Mouse (Mus musculus) naive thymus-derived CD4-positive, alpha-beta T cell, adult 2 months (primary cell): ENCODE results near the gene Olfr599.
"Not testable (repeated sequence)": the region's sequence is repeated elsewhere in the genome, so short reads cannot be mapped to it uniquely, and the experiment has no call there.

Experiments used
- DNase-seq: peaks from one replicate; pipeline ENCODE4 v3.0.0-alpha.2; 2011; ENCODE audit warnings: low read depth

Gene Olfr599

GRCm38 (mm10) chr7:103335617-103336016, at the start of gene Olfr599:
TSS of gene Olfr599 (plus strand) at chr7:103335917.
- no peak for DNase-seq

GRCm38 (mm10) chr7:103305348-103305747, 30.4 kb upstream of the Olfr599 start, which contains the start of gene Olfr596:
TSS of gene Olfr596 (plus strand) at chr7:103305648.
- DNase-seq, result not testable (repeated sequence)

GRCm38 (mm10) chr7:103316015-103316414, 19.7 kb upstream of the Olfr599 start, which contains the start of gene Olfr597:
TSS of gene Olfr597 (plus strand) at chr7:103316315.
- DNase-seq, result not testable (repeated sequence)

- DNase-seq, result no peak
Measured at GRCm38 (mm10) chr7:103323268-103323667, 12.4 kb upstream of the Olfr599 start, which contains the start of gene Olfr598. TSS of gene Olfr598 (plus strand) at chr7:103323568.

GRCm38 (mm10) chr7:103349569-103349968, 13.9 kb downstream of the Olfr599 start, which contains the start of gene Olfr600:
TSS of gene Olfr600 (minus strand) at chr7:103349669.
- no peak for DNase-seq

- DNase-seq, result no peak
Measured at GRCm38 (mm10) chr7:103362555-103362954, 26.8 kb downstream of the Olfr599 start, which contains the start of gene Olfr601. TSS of gene Olfr601 (minus strand) at chr7:103362655.

GRCm38 (mm10) chr7:103386077-103386476, 50.4 kb downstream of the Olfr599 start, which contains the start of gene Olfr603:
TSS of gene Olfr603 (minus strand) at chr7:103386177.
- DNase-seq, result no peak
